Mouse (Mus musculus) megakaryocyte, embryonic 14.5 days (primary cell): ENCODE measurements around the gene Krt18.

ENCODE experiments used
- FLI1 ChIP-seq: IDR thresholded peaks from 2 replicates; pipeline ENCODE4 v1.6.1; 2012; ENCODE audit warnings: low read length, inconsistent platforms, mixed read lengths
- GATA1 ChIP-seq: IDR thresholded peaks from 3 replicates; pipeline ENCODE4 v1.6.1; 2012; ENCODE audit warnings: mixed read lengths, low read length, inconsistent platforms, borderline replicate concordance

DNA sequence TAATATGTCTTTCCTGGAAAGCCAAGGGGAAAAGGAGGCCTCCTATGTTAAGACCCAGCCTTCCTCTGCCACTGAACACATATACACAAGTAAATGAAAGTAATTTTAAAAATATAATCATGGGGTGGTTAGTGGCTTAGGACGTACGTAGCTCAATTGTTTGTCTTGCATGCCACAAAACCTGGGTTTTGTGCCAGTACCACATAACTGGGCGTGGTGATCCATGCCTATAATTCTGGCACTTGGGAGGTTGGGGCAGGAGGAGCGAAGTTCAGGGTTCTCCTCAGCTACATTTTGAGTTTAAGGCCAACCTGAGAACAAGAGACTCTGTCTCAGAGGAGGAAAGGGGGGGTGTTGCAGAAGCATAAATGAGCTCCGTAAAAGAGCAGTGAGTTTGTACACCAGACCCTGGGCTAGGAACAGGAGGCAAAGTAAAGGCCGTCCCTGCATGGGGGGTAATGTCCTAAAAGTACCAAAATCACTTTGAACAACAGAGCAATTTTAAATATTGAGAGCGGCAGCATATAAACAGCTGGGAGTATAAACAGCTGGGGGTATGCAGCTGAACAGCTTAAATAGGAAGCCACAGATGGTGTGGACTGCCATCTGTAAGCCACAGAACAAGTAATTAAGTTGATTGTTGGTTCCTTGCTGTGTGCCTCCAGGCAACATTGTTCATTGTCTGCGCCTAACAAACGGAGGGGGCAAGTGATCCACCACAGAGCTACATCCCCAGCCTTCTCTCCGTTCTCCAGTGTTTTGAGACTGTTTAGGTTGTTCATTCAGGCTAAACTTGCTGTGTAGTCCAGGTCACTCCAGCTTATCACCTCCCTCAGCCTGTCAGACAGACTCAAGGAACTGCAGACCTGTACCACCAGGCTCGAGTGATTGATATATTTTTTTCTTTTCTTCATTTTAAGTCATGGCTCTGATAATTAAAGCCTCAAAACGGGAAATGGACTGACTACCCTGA lies 20.6 kb upstream of the Krt18 start:
- no peak for TF ChIP-seq FLI1
- no peak for TF ChIP-seq GATA1
